Mouse (Mus musculus) adrenal gland, adult 8-10 months (tissue): Measurements from ENCODE around the gene Sbk3. TPM values are rescaled to one million over a fixed set of nuclear protein-coding genes. Genes with fewer than 3 reads are reported as not detected.

Source experiments
- DNase-seq: peaks from one replicate; pipeline ENCODE4 v3.0.0; 2022
- total RNA-seq, 4 experiments: library from RNA; stranded (reverse); gene quantifications; 2 replicates each; pipeline ENCODE4 v1.2.4; 2022

Sbk3 gene
- total RNA-seq, 4 experiments from 2014 or later, result 0.15 to 0.74 (median 0.34) TPM

GRCm38 (mm10) chr7:4928323-4928722 is 42.6 kb downstream of the Sbk3 start:
- no peak for DNase-seq

DNA sequence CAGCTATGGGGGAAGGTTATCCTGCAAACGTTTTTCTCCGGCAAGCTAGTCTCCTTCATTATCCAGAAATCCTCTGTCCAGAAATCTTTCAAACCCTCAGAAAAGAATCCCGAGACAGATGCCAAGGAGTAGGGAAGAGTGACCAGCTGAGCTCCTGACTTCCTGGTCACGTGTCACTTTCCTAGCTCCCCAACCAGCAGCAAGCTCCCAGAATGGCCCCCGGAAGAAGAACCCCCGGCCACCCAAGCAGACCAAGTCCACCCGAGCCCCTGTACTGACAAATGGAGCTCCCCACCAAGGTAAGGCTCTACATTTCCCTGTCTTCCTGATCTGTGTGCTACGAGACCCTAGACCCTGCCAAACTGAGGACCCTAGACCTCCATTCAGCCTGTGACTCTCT is 43.3 kb downstream of the Sbk3 start:
- DNase-seq, result no peak

- DNase-seq, result no peak
These were observed 44.1 kb downstream of the Sbk3 start for GRCm38 (mm10) chr7:4926849-4927248.

- DNase-seq, result no peak
These were observed 45.3 kb downstream of the Sbk3 start, which contains the start of gene Ssc5d for GRCm38 (mm10) chr7:4925441-4926381. Gene Ssc5d, plus strand, starts transcription at chr7:4925785.

DNA sequence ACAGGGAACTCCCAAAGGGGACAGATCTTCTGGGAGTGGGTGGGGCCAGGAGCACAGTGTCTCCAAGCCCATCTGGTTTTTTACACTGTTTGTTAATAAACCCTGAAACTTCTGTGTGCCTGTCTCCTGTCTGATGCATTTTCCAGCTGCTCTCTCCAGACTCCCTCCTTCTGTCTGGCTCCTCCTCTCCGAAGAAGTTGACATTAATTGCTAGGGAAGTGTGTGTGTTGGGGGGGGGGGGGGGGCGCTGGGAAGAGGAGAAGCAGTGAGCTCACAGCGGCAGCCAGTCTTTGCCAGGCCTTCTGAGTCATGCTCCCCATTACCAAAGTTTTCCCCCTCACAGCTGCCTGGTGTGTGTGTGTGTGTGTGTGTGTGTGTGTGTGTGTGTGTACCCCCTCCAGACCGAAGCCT is 46.1 kb downstream of the Sbk3 start:
- no peak for DNase-seq

- DNase-seq, result no peak
These were observed 46.5 kb downstream of the Sbk3 start for GRCm38 (mm10) chr7:4924483-4924882.

DNA sequence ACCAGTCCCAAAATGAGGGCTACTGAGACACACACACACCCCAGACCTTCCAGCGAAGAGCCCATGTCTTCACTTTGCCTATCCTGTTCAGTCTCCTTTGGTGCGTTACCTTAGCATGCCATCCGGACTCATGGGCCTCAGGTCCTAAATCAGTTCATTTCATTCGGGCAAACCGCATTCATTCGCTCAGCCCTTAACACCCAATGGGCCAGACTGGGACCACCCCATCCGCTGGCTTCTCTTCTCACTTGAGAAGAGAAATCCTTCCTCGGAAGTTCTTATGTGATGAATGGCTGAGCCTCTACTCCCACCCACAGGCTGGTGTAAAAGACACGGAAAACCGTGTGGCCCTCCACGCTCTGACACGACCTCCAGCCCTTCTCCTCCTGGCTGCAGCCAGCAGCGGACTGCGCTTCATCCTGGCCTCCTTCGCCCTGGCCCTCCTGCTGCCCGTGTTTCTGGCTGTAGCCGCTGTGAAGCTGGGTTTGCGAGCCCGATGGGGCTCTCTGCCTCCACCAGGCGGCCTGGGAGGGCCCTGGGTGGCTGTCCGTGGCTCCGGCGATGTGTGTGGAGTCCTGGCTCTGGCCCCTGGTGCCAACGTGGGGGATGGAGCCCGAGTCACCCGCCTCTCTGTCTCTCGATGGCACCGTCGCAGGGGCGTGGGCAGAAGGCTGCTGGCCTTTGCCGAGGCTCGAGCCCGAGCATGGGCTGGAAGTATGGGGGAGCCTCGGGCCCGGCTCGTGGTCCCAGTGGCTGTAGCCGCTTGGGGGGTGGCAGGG is 47.2 kb downstream of the Sbk3 start:
- no peak for DNase-seq

GRCm38 (mm10) chr7:4922931-4923565 is 47.9 kb downstream of the Sbk3 start:
- no peak for DNase-seq

DNA sequence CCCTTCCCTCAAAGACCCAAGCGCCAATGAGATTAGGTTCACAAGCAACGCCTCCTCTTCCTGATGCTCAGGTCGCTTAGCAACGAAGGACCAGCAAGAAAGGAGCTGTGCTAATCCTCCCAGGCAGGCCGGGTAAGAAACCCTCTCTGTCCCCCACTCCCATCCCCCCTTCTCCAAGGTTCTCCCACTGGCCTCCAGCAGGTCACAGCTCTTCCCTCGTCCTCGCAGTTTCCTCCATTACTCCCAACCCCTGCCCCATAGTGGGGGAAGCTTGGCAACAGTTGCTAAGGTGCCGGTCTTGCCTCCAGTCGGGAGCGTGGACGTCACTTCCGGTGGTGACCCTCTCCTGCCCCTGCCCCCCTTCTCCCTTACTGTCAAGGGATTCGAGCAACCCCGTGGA is 48.5 kb downstream of the Sbk3 start:
- peak; percentile 69 for DNase-seq

DNA sequence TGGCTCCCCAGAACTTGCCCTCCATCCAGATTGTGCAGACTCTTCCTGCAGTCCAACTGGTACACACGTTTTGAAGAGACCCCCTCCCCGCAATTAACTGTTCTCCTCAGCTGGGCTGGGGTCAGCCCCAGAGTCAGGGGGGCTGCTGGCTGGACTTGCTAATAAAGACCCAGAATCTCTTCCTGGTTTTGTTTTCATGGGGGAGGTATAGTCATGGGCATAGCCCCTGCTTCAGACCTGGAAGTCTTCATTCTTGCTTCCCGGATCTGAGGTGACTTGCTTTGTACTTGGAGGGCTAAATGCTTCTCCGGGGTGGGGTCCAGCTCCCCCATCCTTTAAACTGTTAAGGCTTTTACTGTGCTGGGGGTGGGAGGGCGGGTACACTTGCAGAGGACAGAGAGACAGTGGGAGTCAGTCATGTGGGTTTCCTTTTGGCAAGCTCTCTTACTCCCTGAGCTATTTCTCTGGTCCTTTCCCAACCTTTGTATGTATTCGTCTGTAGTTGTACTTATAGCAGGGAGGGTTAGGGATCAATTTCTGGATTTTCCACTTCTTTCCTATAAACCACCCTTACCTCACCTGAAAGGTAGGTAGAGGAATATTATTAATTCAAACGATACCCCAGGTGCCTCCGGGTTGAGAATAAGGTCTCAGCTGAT is 49.0 kb downstream of the Sbk3 start, which contains the start of gene Nat14:
Gene Nat14 (plus strand): TSS at position 205 of the 659 bp plus-strand sequence.
- DNase-seq, result no peak

DNA sequence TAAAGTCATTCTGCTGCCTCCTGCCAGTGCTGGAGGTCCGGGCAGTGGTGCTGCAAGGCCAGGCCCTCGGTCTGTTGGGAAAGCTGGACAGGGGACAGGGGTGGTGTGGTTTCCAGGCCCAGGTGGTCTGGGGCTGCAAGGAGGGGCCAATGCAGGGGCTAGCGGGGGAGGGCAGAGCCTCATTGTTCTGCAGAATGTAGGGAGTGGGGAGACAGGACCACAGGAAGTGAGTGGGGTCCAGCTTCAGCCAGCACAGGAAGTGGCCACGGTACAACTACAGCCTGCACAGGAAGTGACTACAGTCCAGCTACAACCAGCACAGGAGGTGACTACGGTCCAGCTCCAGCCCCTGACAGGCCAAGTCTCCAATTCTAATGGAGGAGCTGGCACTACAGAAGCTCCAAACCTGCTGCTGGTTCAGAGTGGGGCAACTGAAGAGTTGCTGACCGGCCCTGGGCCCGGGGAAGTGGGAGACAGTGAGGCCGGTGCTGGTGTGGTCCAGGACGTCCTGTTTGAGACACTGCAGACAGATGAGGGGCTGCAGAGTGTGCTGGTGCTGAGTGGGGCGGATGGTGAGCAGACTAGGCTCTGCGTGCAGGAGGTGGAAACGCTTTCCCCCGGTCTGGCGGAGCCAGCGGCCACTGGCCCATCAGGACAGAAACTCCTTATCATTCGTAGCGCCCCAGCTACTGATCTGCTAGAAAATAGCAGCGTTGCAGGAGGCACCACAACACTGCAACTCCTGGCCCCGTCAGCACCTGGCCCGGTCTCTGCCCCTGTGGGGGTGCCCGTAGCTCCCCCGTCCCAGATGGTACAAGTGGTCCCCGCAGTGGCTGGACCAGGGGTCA is 49.8 kb downstream of the Sbk3 start:
- no peak for DNase-seq

- no peak for DNase-seq
These were observed 50.5 kb downstream of the Sbk3 start for GRCm38 (mm10) chr7:4920496-4920895.

GRCm38 (mm10) chr7:4919971-4920370 is 51.0 kb downstream of the Sbk3 start:
- DNase-seq, result no peak

DNA sequence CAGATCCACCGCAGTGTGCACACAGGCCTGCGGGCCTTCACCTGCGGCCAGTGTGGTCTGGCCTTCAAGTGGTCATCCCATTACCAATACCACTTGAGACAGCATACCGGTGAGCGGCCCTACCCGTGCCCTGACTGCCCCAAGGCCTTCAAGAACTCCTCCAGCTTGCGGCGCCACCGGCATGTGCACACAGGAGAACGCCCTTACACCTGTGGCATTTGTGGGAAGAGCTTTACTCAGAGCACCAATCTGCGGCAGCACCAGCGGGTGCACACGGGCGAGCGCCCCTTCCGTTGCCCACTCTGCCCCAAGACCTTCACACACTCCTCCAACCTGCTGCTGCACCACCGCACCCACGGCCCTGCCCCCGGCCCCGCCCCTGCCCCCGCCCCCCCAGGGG is 51.9 kb downstream of the Sbk3 start:
- DNase-seq, result no peak

GRCm38 (mm10) chr7:4918681-4919080 is 52.3 kb downstream of the Sbk3 start:
- DNase-seq, result no peak

DNA sequence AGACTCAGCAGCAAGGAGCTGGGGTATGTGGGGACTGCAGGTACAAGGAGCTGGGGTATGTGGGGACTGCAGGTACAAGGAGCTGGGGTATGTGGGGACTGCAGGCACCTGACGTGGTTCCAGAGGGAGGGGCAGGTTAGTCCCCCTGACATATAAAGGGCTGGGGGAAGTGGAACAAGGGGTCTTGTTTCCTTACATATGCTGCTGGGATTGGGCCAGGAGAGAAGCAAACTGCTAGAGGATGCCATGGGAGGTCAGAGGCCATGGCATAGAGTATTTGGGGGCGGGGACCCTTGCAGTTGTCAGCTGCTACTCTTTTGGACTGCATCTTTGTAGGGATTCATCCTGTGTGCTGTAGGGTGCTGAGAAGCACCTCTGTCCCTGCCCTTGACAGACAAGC is 53.5 kb downstream of the Sbk3 start:
- DNase-seq, result no peak

DNA sequence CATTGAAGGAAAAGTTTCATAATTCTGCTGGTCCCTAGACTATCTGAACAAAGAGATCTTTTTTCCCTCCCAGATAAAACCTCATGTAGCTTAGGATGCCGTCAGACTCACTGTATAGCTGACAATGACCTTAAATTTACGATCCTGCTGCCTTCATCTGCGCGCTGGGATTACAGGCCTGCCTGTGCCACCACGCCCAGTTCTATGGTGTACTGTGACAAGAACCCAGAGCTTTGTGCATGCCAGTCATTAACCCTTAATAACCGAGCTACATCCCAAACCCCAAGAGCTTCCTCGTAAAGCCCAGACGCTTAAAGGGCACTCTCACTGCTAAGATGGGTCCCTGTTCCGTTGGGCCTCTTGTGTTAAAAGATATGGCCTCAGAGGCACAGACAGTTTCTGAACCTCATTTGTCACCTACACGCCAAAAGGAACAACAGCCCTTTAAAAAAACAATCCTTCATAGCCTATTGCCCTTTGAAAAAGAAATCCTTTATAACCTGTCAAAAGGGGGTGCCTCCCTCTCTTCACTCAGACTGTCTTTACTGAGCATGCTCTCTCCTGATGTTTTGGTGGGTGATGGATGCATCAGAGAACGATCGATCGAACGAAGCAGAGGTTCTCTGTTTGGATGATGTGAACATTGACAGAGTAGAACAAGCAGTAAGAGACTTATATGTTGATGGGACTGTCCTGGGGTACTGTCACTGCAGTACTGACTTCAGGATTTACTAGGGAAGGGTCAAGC is 55.1 kb downstream of the Sbk3 start:
- no peak for DNase-seq
